Mouse (Mus musculus) macrophage (primary cell): ENCODE results near the gene Trpv6. TPM values are rescaled to one million over a fixed set of nuclear protein-coding genes. Genes with fewer than 3 reads are reported as not detected.
A peak's percentile ranks its signal among the peaks of the same experiment; 100 is the strongest.

ENCODE experiments used
- H3K27ac ChIP-seq: fragments of 350-480 bp; formaldehyde crosslinking; 2 replicates; pipeline ENCODE4 v1.9.0; 2021
- H3K36me3 ChIP-seq: fragments of 350-480 bp; formaldehyde crosslinking; 2 replicates; pipeline ENCODE4 v1.9.0; 2021; ENCODE audit errors: inconsistent target
- H3K4me3 ChIP-seq: fragments of 350-480 bp; formaldehyde crosslinking; 2 replicates; pipeline ENCODE4 v1.9.0; 2021; ENCODE audit errors: inconsistent target
- H3K79me2 ChIP-seq: fragments of 350-480 bp; formaldehyde crosslinking; 2 replicates; pipeline ENCODE4 v1.9.0; 2021; ENCODE audit errors: inconsistent target
- WGBS: methylation state at CpG from one replicate; pipeline ENCODE4 v1.1.7; 2026; ENCODE audit warnings: inconsistent platforms; ENCODE audit not compliant: missing documents; 5-methylcytosine and 5-hydroxymethylcytosine counted together
- polyA plus RNA-seq: library from polyadenylated mRNA; stranded (reverse); fragments of 250-400 nt; gene quantifications from 3 replicates; pipeline ENCODE4 v1.2.4, GENCODE M21; 2018; ENCODE audit warnings: inconsistent platforms

Gene Trpv6
- polyA plus RNA-seq, 1 experiment from 2014 or later = not detected

DNA sequence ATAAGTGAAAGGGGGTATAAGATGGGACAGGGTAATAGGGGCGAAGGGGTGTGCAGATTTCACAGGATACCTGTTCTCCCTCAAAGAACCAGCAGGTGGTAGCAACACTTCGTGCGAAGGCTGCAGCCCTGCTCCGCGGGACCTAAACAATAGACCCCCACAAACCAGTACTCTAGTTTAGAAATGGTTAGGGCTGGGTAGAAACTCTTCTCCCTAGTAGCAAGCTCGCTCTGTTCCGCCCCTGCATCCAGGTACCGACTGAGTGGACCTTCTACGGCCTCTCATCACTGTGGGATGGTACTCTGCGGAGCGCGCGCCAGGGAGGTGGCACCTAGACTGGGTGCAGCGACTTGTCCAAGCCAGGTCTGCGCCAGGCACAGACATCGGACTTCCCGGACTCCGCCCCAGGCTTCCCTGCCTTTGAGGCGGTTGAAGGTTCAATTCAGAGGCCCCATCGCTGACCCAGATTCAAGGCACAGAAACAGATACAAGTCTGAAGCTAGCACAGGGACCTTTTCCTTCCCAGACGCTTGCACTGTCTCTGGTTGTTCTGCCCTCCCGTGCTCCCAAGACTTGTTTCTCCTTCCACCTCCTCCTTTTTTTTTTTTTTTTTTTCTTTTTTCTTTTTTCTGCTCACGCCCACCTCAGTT is 31.7 kb downstream of the Trpv6 start:
- 2% methylated on average over 22 of the region's 23 CpGs for WGBS
- H3K36me3 ChIP-seq = no peaks in the 10 kb centered on the region
- H3K4me3 ChIP-seq = peak overlapping the region; percentile 25
- H3K79me2 ChIP-seq = no peaks in the 10 kb centered on the region
- no peak overlapping the region for H3K27ac ChIP-seq

DNA sequence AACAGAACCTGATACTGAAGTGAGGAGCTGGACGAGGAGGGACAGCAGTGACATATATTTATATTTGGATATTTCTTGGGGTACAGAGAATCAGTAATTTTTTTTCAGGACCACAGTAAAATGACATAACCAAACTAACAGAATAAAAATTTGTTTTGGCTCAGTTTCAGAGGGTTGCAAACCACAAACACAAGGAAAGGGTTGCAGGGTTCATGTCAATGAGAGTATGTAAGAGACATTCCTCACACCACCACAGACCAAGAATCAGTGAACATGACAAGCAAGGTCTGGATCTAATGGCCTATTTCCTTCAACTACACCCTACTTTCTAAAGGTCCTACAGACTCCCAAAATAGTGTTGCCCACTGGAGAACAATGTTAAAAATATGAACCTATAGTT is 54.0 kb downstream of the Trpv6 start:
- H3K4me3 ChIP-seq = no peak overlapping the region
- no peaks in the 10 kb centered on the region for H3K36me3 ChIP-seq
- no peak overlapping the region for H3K27ac ChIP-seq
- H3K79me2 ChIP-seq = no peaks in the 10 kb centered on the region
- WGBS = 78% methylated on average over 1 of the region's 1 CpGs

DNA sequence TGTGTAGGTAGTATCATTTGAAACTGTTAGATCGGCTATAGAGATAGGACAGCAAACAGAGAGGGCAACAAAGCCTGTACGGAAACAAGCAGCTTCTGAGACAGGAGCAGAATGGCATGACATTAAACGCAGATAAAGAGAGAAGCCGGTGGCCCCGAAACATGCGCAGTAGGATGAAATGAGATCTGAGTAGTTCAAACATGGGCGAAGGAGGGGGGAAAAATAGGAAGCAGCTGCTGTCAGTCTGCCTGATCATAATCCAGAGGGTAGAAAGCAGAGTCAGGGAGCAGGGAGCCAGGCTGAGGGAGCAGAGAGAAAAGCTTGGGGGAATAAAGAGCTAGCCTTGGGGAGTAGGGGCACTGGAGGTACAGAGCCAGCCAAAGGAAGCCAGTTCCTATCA is 54.9 kb downstream of the Trpv6 start:
- H3K36me3 ChIP-seq = no peaks in the 10 kb centered on the region
- H3K27ac ChIP-seq = no peak overlapping the region
- 90% methylated on average over 7 of the region's 7 CpGs for WGBS
- no peak overlapping the region for H3K4me3 ChIP-seq
- H3K79me2 ChIP-seq = no peaks in the 10 kb centered on the region

DNA sequence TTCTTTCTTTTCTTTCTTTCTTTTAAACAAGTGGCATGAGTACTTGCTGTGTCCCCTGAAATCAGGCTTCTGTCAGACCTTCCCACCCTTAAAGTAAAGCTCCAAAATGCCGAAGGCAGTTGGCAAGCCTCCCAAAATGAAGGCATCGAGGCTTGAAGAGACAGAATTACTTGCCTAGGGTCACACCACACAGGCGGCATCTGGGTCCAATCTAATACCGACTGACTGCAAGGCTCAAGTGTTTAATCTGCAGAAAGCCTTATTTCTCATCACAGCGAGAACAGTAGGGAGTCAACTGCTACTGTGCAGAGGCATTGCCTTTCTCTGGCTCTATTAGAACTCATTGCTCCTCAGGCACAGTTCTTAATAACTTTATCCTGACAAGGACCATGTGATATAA is 58.9 kb downstream of the Trpv6 start:
- Histone ChIP-seq H3K27ac (no peak overlapping the region), H3K4me3 (no peak overlapping the region), H3K36me3 (no peaks in the 10 kb centered on the region), H3K79me2 (no peaks in the 10 kb centered on the region)
- 87% methylated on average over 5 of the region's 5 CpGs for WGBS

DNA sequence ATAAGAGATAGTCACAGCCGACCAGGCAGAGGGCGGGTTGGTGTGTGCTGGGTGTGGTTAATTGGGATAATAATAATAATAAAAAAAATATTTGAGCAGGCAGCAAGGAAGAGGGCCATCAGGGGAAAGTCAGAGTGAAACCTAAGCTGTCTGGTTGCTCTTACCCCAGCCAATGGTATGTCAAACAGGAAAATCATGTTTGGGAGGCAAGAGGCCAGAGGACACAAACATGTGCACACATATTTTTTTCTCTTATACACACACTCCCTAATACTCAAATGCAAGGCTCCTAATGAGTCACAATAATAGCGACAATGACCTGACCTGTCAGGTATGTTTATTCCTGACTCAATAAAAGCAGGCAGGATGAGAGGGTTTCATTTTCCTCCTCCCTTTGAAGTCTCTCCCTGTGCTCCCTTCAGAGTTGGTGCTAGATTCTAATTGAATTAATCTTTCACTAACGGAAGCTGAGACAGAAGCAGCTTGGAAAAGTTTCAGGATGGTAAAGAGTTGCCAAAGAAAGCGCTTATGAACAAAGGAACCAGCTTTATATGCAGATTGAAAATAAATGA is 59.6 kb downstream of the Trpv6 start:
- Histone ChIP-seq H3K36me3 (no peaks in the 10 kb centered on the region), H3K27ac (no peak overlapping the region), H3K4me3 (no peak overlapping the region), H3K79me2 (no peaks in the 10 kb centered on the region)
- WGBS = 94% methylated on average over 5 of the region's 5 CpGs

Other genes starting within 250 kb of the Trpv6 start
- not detected in 3 replicates for gene Gm5771, start 244.0 kb downstream of the Trpv6 start, polyA plus RNA-seq
- not detected in 3 replicates for gene Gm10334, start 190.3 kb downstream of the Trpv6 start, polyA plus RNA-seq
- not detected in 3 replicates for gene Prss1, start 177.5 kb downstream of the Trpv6 start, polyA plus RNA-seq
- not detected in 3 replicates for gene Prss2, start 114.6 kb downstream of the Trpv6 start, polyA plus RNA-seq
- 0.25 to 0.49 TPM (median 0.26 TPM) in 3 replicates for gene Ephb6, start 30.9 kb downstream of the Trpv6 start, polyA plus RNA-seq
- gene Trpv5, start 44.4 kb upstream of the Trpv6 start, polyA plus RNA-seq = not detected in 3 replicates
- not detected in 3 replicates for gene Llcfc1, start 48.0 kb upstream of the Trpv6 start, polyA plus RNA-seq
- not detected in 3 replicates for gene Kel, start 67.9 kb upstream of the Trpv6 start, polyA plus RNA-seq
- not detected in 3 replicates for gene Olfr459, start 138.8 kb upstream of the Trpv6 start, polyA plus RNA-seq
- gene Pip, start 211.1 kb upstream of the Trpv6 start, polyA plus RNA-seq = not detected in 3 replicates
- not detected in 3 replicates for gene Sval2, start 216.6 kb upstream of the Trpv6 start, polyA plus RNA-seq